Mouse (Mus musculus): ENCODE measurements around the gene D430041D05Rik. TPM values are rescaled to one million over a fixed set of nuclear protein-coding genes. Genes with fewer than 3 reads are reported as not detected.

The D430041D05Rik gene
- polyA plus RNA-seq, 1 experiment from 2014 or later = 0.42 TPM

DNA sequence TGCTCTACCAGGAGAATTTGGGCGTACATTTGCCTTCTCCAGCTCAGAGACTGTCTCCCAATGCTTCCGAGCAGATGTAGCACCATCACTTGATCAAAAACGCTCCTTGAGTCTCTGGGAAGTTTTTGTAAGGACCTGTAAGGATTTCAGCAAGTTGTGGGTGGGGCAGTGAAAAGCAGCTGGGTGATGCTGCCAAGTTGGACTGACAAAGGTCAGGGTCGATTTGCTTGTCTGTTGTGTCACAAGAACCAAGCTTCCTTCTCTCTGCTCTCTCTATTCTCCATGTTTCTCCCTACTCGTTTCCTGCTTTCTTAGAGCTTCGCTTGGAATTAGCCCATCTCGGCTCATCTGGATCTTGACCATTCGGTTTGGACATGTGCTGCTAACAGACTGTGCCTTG lies 268.7 kb downstream of the D430041D05Rik start:
- Histone ChIP-seq H3K4me2 (replicated peaks; ENCODE audit: low read depth, low read length) (no peak overlapping the region), H3K9me3 (ENCODE audit: low read length) (no peaks in the 10 kb centered on the region), H3K4me3 (ENCODE audit: low read length) (no peak overlapping the region), H3K4me1 (ENCODE audit: insufficient read depth, low read length) (peaks cover 2% of the 10 kb centered on the region; the same call in 1 of the 2 replicates), H3K36me3 (ENCODE audit: insufficient read depth, low read length) (no peaks in the 10 kb centered on the region), H3K27me3 (ENCODE audit: insufficient read depth, low read length) (no peaks in the 10 kb centered on the region), H3K9ac (replicated peaks; ENCODE audit: low read length) (no peak overlapping the region), H3K27ac (ENCODE audit: low read length) (no peak overlapping the region)
- ATAC-seq (ENCODE audit: low FRiP score, low TSS enrichment) = no peak
- WGBS = 89% methylated on average over 8 of the region's 8 CpGs

- no peaks in the 10 kb centered on the region for H3K9me3 ChIP-seq (ENCODE audit: low read length)
- H3K27me3 ChIP-seq (ENCODE audit: insufficient read depth, low read length) = no peaks in the 10 kb centered on the region
- no peak overlapping the region for H3K27ac ChIP-seq (ENCODE audit: low read length)
- no peaks in the 10 kb centered on the region for H3K36me3 ChIP-seq (ENCODE audit: insufficient read depth, low read length)
- H3K4me1 ChIP-seq (ENCODE audit: insufficient read depth, low read length) = no peaks in the 10 kb centered on the region
- WGBS = 49% methylated on average over 2 of the region's 2 CpGs
- no peak for ATAC-seq (ENCODE audit: low FRiP score, low TSS enrichment)
- no peak overlapping the region for H3K4me2 ChIP-seq (replicated peaks; ENCODE audit: low read depth, low read length)
- H3K9ac ChIP-seq (replicated peaks; ENCODE audit: low read length) = no peak overlapping the region
- H3K4me3 ChIP-seq (ENCODE audit: low read length) = no peak overlapping the region
Measured at GRCm38 (mm10) chr2:104135920-104136319, 274.9 kb downstream of the D430041D05Rik start.

- Histone ChIP-seq H3K4me2 (replicated peaks; ENCODE audit: low read depth, low read length) (no peak overlapping the region), H3K9ac (replicated peaks; ENCODE audit: low read length) (no peak overlapping the region), H3K4me1 (ENCODE audit: insufficient read depth, low read length) (no peaks in the 10 kb centered on the region), H3K27ac (ENCODE audit: low read length) (no peak overlapping the region), H3K9me3 (ENCODE audit: low read length) (no peaks in the 10 kb centered on the region), H3K4me3 (ENCODE audit: low read length) (no peak overlapping the region), H3K27me3 (ENCODE audit: insufficient read depth, low read length) (no peaks in the 10 kb centered on the region), H3K36me3 (ENCODE audit: insufficient read depth, low read length) (no peaks in the 10 kb centered on the region)
- ATAC-seq (ENCODE audit: low FRiP score, low TSS enrichment) = peak; percentile 72
- 40% methylated on average over 8 of the region's 8 CpGs for WGBS
Measured at GRCm38 (mm10) chr2:104134150-104135056, 276.4 kb downstream of the D430041D05Rik start.

DNA sequence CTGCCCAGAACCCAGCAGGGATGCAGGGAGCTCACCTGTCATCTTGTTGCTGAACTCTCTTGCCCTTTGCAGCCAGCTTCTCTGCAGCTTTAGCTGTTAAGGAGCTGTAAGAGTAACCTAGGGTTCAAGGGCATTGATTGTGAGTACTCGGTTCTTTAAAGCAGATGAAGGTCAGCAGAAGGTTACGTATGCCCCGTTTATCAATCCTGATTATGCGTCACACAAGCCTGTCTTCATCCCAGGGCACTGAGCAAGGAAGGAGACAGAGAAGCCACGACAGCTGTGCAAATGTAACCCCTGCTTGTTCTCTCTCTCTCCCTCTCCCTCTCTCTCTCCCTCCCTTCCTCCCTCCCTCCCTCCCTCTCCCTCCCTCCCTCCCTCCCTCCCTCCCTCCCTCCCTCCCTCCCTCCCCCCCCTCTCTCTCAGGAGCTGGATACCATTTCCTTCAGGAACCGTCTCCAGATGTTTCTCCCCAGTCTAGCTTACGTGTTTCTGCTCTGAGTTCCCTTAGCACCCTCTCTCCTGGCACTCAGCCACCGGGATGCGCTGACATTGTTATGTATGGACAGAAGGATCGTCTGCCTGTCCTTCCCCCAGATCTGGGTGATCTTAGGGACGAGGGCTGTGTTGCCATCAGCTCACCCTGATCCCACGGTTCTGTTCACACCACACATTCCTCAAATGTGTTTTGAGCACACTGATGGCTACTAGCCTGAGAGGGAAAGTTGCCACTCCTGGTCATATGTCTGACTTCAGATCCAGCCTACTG lies 277.6 kb downstream of the D430041D05Rik start:
- no peaks in the 10 kb centered on the region for H3K36me3 ChIP-seq (ENCODE audit: insufficient read depth, low read length)
- no peak overlapping the region for H3K4me2 ChIP-seq (replicated peaks; ENCODE audit: low read depth, low read length)
- H3K4me1 ChIP-seq (ENCODE audit: insufficient read depth, low read length) = no peaks in the 10 kb centered on the region
- no peak overlapping the region for H3K9ac ChIP-seq (replicated peaks; ENCODE audit: low read length)
- no peak overlapping the region for H3K27ac ChIP-seq (ENCODE audit: low read length)
- H3K9me3 ChIP-seq (ENCODE audit: low read length) = no peaks in the 10 kb centered on the region
- 32% methylated on average over 12 of the region's 12 CpGs for WGBS
- no peak for ATAC-seq (ENCODE audit: low FRiP score, low TSS enrichment)
- H3K27me3 ChIP-seq (ENCODE audit: insufficient read depth, low read length) = no peaks in the 10 kb centered on the region
- no peak overlapping the region for H3K4me3 ChIP-seq (ENCODE audit: low read length)

DNA sequence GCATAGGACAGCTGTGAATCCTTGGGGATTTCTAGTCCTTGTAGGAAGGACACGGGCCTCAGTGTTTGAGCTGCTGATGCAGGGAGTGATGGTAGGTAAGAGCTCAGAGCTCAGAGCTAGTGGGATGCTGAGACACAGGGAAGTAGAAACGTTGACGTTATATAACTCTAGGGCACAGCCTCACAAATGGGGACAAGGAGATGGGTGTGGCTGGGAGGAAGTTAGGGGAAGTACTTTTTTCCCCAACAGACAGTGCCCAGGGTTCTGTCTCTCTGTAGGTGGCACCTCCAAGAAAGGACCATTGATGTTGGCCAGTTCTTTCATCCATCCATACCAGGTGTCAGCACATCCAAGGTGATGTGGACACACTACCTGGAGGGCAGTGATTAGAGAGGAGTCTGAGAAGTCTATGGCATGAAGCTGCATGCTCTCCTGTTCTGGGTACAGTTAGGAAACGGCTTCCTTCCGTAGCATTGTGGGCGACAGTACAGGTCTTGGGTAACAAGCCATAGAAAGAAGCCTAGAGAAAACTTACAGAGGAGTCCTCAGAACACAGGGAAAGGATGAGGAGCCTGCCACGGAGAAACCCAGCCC lies 278.4 kb downstream of the D430041D05Rik start:
- Histone ChIP-seq H3K4me1 (ENCODE audit: insufficient read depth, low read length) (no peaks in the 10 kb centered on the region), H3K4me2 (replicated peaks; ENCODE audit: low read depth, low read length) (no peak overlapping the region), H3K27ac (ENCODE audit: low read length) (no peak overlapping the region), H3K4me3 (ENCODE audit: low read length) (no peak overlapping the region), H3K36me3 (ENCODE audit: insufficient read depth, low read length) (no peaks in the 10 kb centered on the region), H3K27me3 (ENCODE audit: insufficient read depth, low read length) (no peaks in the 10 kb centered on the region), H3K9me3 (ENCODE audit: low read length) (no peaks in the 10 kb centered on the region), H3K9ac (replicated peaks; ENCODE audit: low read length) (no peak overlapping the region)
- ATAC-seq (ENCODE audit: low FRiP score, low TSS enrichment) = no peak
- WGBS = 73% methylated on average over 7 of the region's 7 CpGs

GRCm38 (mm10) chr2:104130969-104131368 lies 279.8 kb downstream of the D430041D05Rik start:
- Histone ChIP-seq H3K27me3 (ENCODE audit: insufficient read depth, low read length) (no peaks in the 10 kb centered on the region; the same call in 1 of the 2 replicates), H3K27ac (ENCODE audit: low read length) (no peak overlapping the region), H3K36me3 (ENCODE audit: insufficient read depth, low read length) (no peaks in the 10 kb centered on the region), H3K4me3 (ENCODE audit: low read length) (no peak overlapping the region), H3K9ac (replicated peaks; ENCODE audit: low read length) (no peak overlapping the region), H3K4me1 (ENCODE audit: insufficient read depth, low read length) (no peaks in the 10 kb centered on the region), H3K4me2 (replicated peaks; ENCODE audit: low read depth, low read length) (no peak overlapping the region), H3K9me3 (ENCODE audit: low read length) (no peaks in the 10 kb centered on the region)
- WGBS = 65% methylated on average over 3 of the region's 3 CpGs
- no peak for ATAC-seq (ENCODE audit: low FRiP score, low TSS enrichment)

GRCm38 (mm10) chr2:104130165-104130564 lies 280.6 kb downstream of the D430041D05Rik start:
- no peak overlapping the region for H3K9ac ChIP-seq (replicated peaks; ENCODE audit: low read length)
- no peak overlapping the region for H3K4me2 ChIP-seq (replicated peaks; ENCODE audit: low read depth, low read length)
- no peaks in the 10 kb centered on the region for H3K9me3 ChIP-seq (ENCODE audit: low read length)
- no peaks in the 10 kb centered on the region for H3K36me3 ChIP-seq (ENCODE audit: insufficient read depth, low read length)
- no peak for ATAC-seq (ENCODE audit: low FRiP score, low TSS enrichment)
- 82% methylated on average over 6 of the region's 6 CpGs for WGBS
- no peaks in the 10 kb centered on the region for H3K4me1 ChIP-seq (ENCODE audit: insufficient read depth, low read length)
- no peak overlapping the region for H3K4me3 ChIP-seq (ENCODE audit: low read length)
- H3K27ac ChIP-seq (ENCODE audit: low read length) = no peak overlapping the region
- H3K27me3 ChIP-seq (ENCODE audit: insufficient read depth, low read length) = no peaks in the 10 kb centered on the region; the same call in 1 of the 2 replicates

DNA sequence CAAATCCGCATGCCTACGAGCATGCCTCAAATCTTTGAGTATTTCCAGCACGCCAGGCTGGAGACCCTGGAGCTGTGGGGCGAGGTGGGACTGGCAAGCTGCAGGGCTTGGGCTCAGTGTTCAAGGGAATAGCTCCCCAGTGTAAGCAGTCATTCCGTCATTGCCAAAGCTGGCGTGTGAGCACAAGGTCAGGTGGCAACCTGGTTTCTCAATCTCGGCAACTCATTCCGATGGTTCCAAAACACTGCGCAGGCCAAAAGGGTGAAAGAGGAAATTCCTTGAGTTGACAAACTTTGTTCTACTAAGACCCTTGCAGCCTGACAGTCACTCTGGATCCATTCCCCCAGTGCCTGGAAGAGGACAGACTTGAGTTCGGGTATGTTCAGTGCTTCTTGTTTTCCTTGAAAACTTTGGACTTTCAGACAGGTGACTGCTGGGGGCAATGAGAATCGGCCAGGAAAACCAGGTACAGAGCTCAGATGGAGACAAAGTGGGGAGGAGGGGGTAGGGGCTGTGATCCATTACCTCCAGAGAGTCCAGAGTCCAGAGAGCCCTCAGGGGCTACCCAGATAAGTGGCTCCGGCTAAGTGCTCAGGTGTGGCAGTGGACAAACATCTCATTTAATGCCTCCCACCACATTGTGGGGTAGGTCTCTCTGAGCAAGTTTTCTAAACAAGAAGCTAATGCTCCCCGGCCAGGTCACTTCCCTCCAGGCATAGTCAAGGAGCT lies 281.8 kb downstream of the D430041D05Rik start:
- Histone ChIP-seq H3K27ac (ENCODE audit: low read length) (no peak overlapping the region), H3K4me1 (ENCODE audit: insufficient read depth, low read length) (no peaks in the 10 kb centered on the region), H3K9ac (replicated peaks; ENCODE audit: low read length) (no peak overlapping the region), H3K4me2 (replicated peaks; ENCODE audit: low read depth, low read length) (no peak overlapping the region), H3K27me3 (ENCODE audit: insufficient read depth, low read length) (no peaks in the 10 kb centered on the region; the same call in 1 of the 2 replicates), H3K36me3 (ENCODE audit: insufficient read depth, low read length) (no peaks in the 10 kb centered on the region), H3K4me3 (ENCODE audit: low read length) (no peak overlapping the region), H3K9me3 (ENCODE audit: low read length) (no peaks in the 10 kb centered on the region)
- 85% methylated on average over 13 of the region's 13 CpGs for WGBS
- no peak for ATAC-seq (ENCODE audit: low FRiP score, low TSS enrichment)

DNA sequence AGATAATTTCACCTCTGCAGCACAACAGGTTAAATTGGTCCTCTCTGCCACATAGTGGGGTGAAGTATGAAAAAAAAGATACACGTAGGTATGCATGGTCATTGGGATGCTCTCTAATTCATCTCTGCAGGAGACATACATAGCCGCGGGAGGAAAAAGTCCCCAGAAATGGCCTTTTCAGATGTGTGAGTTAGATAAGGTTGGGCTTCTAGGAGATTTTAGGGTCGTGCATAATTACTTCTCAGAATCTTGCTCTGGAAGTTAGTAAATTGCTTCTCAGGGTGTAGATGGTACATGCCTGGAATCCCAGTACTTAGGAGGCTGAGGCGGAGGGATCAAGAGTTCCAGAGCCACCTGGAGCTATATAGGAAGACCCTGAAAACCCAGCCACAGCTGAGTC lies 286.7 kb downstream of the D430041D05Rik start:
- no peaks in the 10 kb centered on the region for H3K9me3 ChIP-seq (ENCODE audit: low read length)
- H3K9ac ChIP-seq (replicated peaks; ENCODE audit: low read length) = no peak overlapping the region
- no peaks in the 10 kb centered on the region for H3K36me3 ChIP-seq (ENCODE audit: insufficient read depth, low read length)
- H3K4me2 ChIP-seq (replicated peaks; ENCODE audit: low read depth, low read length) = no peak overlapping the region
- 67% methylated on average over 5 of the region's 5 CpGs for WGBS
- no peaks in the 10 kb centered on the region; the same call in 1 of the 2 replicates for H3K27me3 ChIP-seq (ENCODE audit: insufficient read depth, low read length)
- no peak for ATAC-seq (ENCODE audit: low FRiP score, low TSS enrichment)
- H3K27ac ChIP-seq (ENCODE audit: low read length) = no peak overlapping the region
- H3K4me1 ChIP-seq (ENCODE audit: insufficient read depth, low read length) = peaks cover 11% of the 10 kb centered on the region
- no peak overlapping the region for H3K4me3 ChIP-seq (ENCODE audit: low read length)

Data from kidney, embryonic 16.5 days (tissue).